Mouse (Mus musculus) embryo, embryonic 9.5 days (tissue): ENCODE measurements around the gene Tmem115.
"Not testable (repeated sequence)": the region's sequence is repeated elsewhere in the genome, so short reads cannot be mapped to it uniquely, and the experiment has no call there.

Experiments
- DNase-seq: peaks from one replicate; pipeline ENCODE4 v3.0.0-alpha.2; 2017; ENCODE audit errors: extremely low spot score

The Tmem115 gene

DNA sequence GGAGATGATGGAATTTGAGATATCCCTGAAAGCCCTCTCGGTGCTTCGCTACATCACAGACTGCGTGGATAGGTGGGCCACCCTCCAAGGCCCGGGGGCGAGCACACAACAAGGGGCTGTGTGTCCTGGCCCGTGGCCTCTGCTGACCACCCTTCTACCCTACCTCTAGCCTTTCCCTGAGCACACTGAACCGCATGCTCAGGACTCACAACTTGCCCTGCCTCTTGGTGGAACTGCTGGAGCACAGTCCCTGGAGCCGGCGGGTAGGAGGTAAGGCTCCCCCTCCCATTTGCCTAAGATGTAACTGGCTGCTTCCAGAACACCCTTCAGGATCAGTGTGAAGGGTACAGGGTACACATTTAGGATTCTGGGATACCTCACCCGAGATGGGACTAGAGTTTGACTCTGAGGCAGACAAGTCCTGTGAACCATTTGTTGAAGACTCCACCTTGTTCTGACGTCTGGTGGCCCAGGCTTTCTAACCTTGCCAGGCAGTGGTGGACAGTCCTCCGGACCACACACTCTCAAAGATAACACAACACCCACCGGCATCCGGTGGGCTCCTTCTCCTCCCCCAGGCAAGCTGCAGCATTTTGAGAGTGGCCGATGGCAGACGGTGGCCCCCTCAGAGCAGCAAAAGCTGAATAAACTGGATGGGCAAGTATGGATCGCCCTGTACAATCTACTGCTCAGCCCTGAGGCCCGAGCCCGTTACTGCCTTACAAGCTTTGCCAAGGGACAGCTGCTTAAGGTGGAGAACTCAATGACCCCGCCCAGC lies 15.7 kb downstream of the Tmem115 start:
- no peak for DNase-seq

DNA sequence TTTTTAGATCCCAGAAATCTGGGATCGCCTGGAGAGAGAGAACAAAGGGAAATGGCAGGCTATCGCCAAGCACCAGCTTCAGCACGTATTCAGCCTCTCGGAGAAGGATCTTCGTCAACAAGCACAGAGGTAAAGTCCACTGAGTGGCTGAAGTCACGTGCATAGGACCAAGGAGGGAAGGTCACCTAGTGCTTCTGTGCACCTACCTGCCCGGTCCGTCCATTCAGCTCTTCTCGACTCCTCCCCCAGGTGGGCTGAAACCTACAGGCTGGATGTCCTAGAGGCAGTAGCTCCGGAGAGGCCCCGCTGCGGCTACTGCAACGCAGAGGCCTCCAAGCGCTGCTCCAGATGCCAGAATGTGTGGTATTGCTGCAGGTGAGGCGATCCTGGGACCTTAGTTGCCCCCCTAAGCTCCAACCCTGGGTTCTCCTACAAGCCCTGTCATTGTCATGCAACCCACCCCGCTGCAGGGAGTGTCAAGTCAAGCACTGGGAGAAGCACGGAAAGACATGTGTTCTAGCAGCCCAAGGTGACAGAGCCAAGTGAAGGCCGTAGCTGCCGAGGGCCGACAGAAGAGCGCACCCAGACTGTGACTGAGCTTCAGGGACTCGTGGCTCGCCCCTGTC lies 16.9 kb downstream of the Tmem115 start:
- DNase-seq, result no peak

DNA sequence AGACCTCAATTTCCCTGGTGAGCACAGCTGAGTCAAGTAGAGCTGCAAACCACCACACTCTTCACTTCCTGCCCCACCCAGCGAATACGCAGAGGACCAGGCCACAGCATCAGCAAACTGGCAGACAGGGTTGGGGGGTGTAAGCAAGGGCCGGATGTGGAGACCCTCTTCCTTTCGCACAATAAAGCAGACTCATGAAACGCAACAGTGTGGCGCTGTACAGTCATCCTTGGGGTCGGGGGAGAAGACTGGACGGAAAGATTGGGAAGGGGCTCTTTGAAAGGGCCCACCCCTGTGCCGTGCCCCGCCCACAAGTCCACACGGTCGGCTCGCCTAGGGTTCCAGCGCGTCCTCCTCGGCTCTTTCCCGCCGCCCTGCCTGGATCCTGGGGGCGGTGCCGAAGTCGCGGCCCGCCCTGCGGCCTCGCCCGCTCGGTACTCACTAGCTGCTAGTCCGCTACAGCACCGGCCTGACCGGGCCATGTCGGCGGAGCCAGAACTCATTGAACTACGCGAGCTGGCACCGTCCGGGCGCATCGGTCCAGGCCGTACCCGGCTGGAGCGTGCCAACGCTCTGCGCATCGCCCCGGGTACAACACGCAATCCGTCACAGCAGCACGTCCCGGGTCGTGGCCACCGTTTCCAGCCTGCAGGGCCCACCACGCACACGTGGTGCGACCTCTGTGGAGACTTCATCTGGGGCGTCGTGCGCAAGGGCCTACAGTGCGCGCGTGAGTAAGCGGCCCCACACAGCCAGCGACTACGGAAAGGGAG lies 17.6 kb downstream of the Tmem115 start, which contains the start of gene Rassf1:
Gene Rassf1 (plus strand): TSS at position 439 of the 773 bp plus-strand sequence.
- peak; percentile 72 for DNase-seq

DNA sequence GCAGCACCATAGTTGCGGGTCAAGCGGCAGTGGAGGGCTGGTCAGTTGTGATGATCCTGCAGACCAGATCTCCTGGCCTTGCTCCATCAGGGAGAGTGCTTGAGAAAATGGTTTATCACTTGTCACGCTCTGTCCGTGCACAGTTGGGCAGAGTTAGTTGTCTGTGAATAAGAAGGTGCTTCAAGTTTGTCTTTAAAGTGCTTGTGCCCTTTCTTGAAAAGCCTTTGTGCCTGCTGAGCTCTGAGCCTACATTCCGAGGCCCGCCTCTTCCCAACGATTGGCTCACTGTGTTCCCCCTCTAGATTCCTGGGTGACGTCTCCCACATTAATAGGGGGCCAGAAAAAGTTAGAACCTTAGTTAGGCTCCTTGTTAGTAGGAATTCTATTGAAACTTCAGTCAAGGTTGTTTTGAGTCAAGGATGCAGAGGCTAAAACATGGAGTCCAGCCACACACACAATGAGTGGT lies 18.2 kb downstream of the Tmem115 start:
- no peak for DNase-seq

DNA sequence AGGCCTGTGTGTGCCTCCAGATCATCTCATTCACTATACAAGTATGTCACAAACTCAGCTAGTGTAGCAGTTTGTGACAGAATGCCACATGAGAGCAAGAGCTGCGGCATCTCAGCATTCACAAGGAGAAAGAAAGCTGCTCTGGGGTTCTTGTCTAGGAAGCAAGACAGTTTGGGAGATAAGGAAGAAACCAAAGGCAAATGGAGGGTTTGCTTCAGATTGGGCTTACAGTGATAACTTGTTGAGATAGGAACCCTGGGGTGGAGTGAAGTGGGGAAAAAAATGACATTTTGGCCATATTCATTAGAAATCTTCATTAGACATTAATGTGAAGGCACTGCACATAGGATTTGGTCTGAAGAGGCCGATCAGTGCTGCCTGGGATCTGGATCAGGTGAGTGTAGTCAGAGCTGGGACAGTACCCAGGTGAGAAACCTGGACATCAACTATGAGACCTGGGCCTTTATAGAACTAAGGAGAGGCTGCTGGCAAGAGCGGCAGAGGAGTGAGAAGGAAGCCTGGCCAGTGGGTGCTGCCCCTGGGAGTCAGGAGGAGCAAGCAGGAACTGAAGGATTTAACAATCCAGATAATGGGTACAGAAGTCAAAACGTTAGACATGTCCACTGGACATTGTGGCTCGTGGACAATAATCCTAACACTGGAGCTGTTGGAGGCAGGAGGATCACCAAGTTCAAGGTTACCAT lies 19.1 kb downstream of the Tmem115 start:
- DNase-seq, result no peak

DNA sequence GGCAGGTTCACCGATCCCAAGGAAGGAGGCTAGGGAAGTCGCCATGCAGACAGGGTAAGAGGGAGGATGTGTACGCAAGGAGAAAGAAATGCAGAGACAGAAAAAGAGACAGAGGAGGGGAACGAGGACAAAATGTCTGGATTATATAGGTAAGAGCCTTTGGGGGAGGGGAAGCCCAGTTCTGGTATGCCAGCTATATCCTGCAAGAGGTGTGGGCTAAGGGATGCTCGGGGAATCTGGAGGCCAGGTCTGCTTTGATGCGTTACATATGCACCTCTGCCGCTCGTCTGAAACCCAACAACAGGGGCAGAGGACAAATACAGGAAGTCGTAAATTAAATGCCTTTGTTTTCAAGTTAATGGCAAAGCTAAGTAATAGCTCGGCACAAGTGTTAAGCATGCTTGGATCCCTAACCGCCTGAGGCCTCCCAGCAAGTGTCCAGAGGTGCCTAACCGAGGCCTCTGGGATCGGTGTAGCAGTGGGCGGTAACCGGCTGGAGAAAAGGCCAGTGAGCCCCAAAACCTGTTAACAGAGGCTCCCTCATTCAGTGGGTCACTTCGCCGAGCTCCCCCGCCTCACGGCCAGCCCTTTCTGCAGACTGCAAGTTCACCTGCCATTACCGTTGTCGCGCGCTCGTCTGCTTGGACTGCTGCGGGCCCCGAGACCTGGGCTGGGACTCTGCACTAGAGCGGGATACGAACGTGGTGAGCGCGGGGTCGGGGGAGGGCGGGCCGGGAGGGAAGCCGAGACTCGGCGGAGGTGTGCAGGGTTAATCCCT lies 20.0 kb downstream of the Tmem115 start:
- DNase-seq, result no peak

DNA sequence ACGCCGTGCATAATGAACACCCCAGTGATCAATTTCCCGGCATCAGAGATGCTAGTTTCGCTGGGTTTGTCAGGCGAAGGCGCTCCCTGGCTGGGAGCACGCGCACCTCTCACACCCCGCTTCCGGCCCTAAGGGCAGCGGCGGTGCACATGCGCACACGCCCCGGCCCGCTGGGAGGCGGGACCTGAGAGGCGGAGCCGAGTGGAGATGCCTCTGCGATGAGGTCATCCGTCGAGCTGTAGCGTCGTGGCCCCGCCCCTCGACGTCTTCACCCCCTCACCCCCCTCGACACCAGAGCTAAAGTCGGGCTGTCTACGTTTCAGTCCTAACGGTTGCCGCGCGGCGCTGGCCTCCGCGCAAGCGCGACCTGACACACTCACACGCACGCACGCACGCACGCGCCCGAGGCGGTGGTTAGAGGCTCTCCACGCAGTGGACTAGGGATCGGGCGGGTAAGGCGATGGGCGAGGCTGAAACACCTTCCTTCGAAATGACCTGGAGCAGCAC lies 20.6 kb downstream of the Tmem115 start:
- peak; percentile 97 for DNase-seq

DNA sequence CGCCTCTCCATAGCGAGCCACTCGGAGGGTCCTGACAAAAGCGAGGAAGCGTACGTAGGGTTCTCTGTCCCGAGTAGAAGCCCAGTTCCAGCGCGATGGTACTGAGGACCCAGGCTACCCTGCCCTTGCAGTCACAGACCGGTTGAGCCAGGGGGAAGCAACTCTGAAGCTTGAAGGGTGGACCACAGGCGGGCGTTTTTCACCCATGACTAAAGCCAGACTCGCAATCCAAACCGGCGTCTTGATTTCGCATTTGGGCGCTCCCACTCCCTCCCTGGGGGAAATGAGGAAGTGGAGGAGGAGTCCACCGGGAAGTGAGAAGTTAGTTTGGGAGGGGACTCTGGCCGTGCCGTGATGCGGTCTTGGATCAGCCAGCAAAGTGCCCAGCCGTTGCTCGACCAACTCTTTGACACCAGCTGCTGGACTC lies 21.3 kb downstream of the Tmem115 start:
- DNase-seq, result peak; percentile 69

DNA sequence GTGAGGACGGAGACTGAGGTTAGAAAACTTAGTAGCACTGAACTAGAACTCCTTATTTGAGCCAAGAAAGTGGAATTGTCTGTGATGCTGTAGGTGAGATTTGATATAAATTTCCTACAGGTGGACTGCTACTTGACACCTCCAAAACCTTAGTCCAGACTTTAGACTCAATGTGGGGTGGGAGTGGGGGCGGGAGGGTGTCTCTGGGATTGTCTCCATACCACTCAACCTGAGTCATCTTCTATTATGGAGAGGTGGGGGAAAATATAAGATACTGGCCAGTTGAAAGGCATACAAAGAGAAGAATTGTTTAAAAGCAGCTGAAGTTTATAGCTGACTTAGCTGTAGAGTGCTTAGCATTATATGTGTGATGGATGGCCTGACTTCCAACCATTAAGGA lies 22.0 kb downstream of the Tmem115 start:
- DNase-seq, result no peak

DNA sequence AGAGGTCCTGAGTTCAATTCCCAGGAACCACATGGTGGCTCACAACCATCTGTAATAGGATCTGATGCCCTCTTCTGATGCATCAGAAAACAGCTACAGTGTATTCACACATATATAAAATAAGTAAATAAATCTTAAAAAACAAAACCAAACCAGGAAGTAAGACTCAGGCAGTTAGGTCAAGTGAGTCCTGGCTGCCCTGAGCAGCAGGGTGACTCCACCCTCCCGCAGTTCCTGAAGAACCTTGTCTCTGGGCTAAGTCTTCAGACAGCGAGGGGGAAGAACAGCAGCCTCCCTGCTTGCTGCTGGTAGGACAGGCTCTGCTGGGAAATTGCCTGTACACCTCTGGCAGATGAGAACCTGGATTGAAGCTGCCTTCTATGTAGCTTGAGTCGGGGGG lies 22.6 kb downstream of the Tmem115 start:
- no peak for DNase-seq

DNA sequence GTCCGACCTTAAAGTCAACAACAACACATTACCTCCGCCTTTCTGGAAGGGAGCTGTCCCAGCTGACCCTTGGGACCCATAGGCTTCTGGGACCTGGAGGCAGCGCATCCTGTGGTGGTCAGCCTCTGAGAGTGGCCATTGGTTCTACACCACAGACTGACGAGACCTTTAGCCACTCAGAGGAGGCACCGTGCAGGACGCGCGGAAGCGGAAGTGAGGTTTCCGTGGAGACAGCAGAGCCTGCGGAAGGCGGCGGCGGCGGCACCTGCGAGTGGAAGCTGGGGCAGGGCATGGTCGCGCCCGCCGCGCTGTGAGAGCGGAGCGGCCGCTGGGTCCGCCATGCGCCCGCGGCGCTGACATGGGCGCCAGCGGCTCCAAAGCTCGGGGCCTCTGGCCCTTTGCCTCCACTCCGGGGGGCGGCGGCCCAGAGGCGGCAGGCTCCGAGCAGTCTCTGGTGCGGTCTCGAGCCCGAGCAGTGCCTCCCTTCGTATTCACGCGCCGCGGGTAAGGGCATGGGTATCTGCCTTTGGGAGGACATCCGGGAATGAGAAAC lies 29.4 kb downstream of the Tmem115 start, which contains the start of gene Tusc2:
Gene Tusc2 (plus strand): TSS at position 227 of the 553 bp plus-strand sequence.
- peak; percentile 90 for DNase-seq

DNA sequence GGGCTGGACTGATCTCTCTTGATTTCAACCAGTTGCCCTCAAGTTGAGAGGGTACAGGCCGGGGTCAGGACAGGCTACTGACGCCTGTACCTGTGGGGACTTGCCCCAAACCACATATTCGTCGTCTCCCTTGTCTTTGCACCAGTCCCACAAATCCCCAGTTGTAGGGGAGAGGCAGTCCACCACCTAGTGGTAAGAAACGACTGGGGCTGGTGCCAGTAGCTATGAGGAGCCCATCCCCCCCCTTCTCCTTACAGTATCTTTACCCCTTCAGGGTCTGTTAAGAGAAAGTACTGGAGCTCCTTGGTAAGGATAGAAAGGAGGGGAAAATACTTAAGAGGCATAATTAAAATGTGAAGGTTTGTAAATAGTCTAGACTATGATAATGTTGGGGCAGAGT lies 31.8 kb downstream of the Tmem115 start:
- not testable (repeated sequence) for DNase-seq

DNA sequence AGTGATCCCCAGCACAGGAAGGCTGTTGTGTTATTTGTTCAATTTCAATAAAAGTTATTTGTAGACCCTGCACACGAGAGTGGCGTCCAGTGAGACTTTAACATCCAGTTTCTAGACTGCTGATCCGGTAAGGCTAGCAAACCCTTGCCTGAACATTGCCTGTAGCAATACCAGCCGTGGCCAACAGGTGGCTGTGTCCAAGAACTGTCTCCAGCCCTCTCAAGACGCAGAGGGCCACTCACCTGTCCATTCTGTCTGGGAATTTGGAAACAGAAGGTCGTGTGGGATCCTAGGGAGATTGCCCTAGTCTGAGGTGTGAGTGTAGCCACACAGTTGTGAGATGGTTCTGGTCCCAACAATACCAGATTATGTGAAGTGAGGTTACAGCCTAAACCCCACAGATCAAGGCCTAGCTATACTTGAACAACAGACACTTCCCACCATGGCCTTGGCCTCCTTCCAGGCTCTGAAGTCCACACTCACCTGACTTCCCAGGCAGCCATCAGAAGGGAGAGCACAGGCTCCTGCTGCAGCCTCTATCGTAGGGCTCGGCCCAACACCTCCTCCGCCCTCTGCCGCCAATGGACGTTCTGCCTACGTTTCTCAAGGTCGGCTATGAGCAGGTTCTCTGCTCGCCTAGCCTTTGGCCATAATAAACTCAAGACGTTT lies 32.4 kb downstream of the Tmem115 start:
- DNase-seq, result peak; percentile 77

DNA sequence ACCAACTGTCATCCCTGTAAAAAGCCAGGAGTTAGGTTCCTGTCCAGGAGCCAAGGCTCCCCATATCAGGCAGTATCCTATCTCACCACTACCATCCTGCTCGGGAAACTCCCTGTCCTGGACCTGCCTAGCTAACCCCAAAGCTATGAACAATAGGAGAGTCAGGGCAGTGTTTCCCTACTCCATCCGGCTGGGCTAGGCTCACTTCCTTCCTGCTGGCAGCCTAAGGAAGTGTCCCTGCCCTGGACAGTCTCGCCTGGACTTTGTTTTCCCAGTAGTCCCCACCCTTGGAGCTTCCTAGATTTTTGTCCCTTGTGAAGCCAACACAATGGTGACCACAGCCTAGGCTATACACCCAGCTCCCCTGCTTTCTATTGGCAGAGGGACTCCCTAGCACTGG lies 33.1 kb downstream of the Tmem115 start:
- no peak for DNase-seq

DNA sequence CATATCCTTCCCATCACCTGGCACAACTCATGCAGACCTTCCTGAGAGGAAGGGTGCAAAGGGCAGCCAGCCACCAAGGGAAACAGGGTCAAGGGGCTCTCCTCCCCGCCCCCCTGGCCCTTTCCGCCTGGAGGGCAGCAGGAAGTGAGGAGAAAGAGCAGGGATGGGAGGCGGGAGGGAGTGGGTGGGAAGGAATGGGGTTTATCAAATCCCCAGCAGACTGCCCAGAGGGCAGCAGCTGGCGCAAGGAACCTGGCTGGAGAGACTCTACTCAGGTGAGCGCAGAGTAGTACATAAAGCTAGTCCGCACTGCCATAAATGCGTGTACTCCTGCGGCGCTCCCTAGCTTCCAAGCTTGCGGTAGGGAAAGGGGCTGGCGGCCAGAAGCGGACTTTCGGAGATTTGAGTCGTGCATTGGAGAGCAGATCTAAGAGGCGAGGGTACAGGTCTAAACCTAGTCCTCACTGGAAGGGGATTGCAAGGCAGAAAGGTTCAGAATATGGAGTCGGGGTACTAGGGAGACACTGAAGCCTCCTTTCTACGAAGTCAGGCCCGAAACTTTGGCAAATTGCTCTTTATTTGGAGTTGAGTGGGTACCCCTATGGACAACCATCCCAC lies 34.1 kb downstream of the Tmem115 start, which contains the start of gene Hyal2:
Gene Hyal2 (plus strand): TSS at position 244 of the 618 bp plus-strand sequence.
- DNase-seq, result peak; percentile 48

DNA sequence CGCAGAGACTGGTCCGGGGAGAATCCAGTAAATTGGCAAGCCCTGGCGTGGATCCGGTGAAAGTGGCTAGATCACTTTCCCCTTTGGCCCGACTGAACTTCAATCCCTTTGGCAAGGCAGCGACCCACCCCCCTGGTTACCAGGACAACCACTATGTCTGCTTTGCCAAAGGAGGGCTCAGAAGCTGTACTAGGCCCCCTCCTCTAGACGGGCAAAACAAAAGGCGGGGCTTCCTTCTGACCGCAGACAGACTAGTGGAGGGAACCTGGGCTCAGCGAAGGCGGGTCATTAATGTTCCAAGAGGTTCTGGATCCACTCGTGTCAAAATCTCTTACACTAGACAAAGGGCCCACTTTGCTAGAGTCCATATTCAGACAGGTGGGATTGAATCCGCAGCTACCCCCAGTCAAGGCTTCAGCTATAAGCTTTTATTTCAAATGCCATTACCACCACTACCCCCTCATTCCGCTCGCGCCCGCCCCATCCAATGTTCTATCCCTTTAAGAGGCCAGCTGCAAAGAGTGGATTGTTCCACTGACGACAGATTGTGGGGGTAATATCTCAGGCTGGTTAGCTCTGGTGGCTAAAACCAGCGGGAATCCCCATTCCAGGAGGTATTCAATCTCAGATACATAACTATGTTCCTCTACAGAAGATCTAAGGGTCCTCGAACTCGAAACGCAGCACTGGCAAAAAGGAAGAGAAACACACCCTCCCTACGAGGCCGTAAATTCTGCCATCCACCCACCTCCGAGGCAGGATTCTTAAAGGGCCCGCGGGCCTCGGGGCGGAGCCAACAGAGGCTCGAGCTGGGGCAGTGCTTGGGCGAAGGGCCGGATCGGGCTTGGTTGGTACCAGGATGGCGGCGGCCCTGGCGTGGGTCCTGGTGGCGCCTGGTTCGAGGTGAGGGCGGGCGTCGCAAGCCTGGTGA lies 34.9 kb downstream of the Tmem115 start:
- DNase-seq, result peak; percentile 91

DNA sequence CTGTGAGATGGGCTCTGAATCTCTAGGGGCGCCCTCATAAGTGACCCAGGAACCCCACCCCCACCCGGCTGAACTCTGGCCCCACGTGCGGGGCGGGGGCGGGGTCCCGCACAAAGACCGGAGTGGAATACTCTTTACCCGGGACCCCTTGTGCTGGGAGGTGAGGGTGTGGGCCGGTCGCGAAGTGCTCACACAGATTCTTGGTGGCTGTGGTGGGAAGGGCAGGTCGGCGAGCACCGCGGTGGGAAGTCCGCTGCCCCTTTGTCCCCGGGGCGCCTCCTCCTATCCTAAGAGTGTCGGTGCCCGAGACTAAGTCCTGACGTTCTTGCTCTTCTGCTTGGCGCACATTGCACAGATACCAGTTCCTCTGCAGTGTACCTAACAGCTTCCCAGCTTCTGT lies 35.5 kb downstream of the Tmem115 start:
- DNase-seq, result no peak

DNA sequence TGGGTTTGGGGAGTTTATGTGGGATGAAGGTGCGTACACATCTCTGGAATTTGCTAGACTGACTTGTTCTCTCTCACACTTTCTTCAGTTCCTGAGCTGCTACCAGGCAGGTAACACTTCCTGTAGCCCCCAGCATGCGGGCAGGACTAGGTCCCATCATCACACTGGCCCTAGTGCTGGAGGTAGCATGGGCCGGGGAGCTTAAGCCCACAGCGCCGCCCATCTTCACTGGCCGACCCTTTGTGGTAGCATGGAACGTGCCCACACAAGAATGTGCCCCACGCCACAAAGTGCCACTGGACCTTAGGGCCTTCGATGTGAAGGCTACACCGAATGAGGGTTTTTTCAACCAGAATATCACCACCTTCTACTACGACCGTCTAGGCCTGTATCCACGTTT lies 36.3 kb downstream of the Tmem115 start:
- no peak for DNase-seq
